Mouse (Mus musculus) bone marrow, adult 2 months (tissue): ENCODE measurements around the gene Lysmd1. TPM values are rescaled to one million over a fixed set of nuclear protein-coding genes. Genes with fewer than 3 reads are reported as not detected.

ENCODE experiments used
- H3K27ac ChIP-seq: fragments of 200-500 bp; 2 replicates; pipeline ENCODE4 v1.5.1; 2012; ENCODE audit warnings: low read depth, mild to moderate bottlenecking, control low read depth, inconsistent platforms, low read length; ENCODE audit not compliant: control insufficient read depth, poor library complexity, insufficient read depth
- H3K4me1 ChIP-seq: fragments of 200-500 bp; 2 replicates; pipeline ENCODE4 v1.6.1; 2011; ENCODE audit warnings: low read length; ENCODE audit not compliant: control insufficient read depth, insufficient read depth
- H3K4me3 ChIP-seq: fragments of 200-500 bp; replicated peaks from 2 replicates; pipeline ENCODE3; 2011; ENCODE audit warnings: mild to moderate bottlenecking, low read depth, low read length, control low read depth; ENCODE audit not compliant: control insufficient read depth
- CTCF ChIP-seq: fragments of 200-500 bp; IDR thresholded peaks from 2 replicates; pipeline ENCODE4 v1.5.1; 2011; ENCODE audit warnings: low read length, control low read depth; ENCODE audit not compliant: control insufficient read depth, insufficient read depth
- POLR2A ChIP-seq: fragments of 200-500 bp; IDR thresholded peaks from 2 replicates; pipeline ENCODE4 v1.6.1; 2011; ENCODE audit warnings: low read depth, mild to moderate bottlenecking, control low read depth, low read length, borderline replicate concordance; ENCODE audit not compliant: control insufficient read depth
- WGBS: fragments of 180-500 bp; shearing (Covaris S2); methylation state at CpG from one replicate; pipeline ENCODE4 v1.1.7; 2018; 5-methylcytosine and 5-hydroxymethylcytosine counted together
- polyA plus RNA-seq: library from polyadenylated mRNA; stranded (reverse); fragments of >200 nt; gene quantifications from 2 replicates; pipeline ENCODE4 v1.2.4, GENCODE M21; 2011; ENCODE audit warnings: low replicate concordance; ENCODE audit not compliant: missing spikeins, insufficient read depth, insufficient read length

The Lysmd1 gene
- polyA plus RNA-seq, 1 experiment: 10.9 TPM

DNA sequence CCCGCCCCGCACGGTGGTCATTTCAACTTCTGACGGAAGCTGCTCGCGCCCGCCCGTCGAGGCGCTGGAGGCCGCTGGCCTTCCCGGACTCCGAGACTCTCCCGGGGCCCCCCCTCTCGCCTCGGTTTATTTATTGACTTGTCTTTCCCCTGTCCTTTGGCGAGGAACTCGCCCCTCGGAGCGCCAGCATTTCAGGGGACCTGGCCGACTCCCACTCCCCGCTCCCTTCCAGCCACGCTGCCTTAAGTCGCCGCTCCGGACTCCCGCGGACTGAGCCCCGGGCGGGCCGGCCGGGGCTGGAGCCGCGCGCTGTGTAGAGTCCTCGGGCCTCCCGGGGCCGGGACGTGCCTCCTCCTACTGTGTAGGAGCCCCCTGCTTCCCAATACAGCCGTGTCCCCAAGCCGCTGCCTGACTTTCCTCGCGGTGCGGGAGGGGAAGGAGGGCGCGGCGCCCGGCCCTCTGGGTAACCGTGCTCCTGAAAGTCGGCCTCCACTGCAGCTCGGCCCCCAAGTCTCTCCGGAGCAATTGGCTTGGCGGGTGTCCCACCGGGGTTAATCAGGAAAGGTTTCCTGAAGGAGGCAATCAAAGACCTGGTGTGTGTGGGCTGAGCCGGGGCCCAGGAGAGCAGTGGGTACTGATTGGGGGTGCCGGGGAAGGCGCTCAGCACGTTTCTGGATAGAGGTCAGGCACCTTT, 39.5 kb downstream of the Lysmd1 start:
- WGBS: 5% methylated on average over 58 of the region's 58 CpGs
- H3K4me1 ChIP-seq: no peaks in the 10 kb centered on the region
- TF ChIP-seq POLR2A (no peak), CTCF (no peak)
- no peak overlapping the region for H3K4me3 ChIP-seq
- H3K27ac ChIP-seq: no peak overlapping the region

DNA sequence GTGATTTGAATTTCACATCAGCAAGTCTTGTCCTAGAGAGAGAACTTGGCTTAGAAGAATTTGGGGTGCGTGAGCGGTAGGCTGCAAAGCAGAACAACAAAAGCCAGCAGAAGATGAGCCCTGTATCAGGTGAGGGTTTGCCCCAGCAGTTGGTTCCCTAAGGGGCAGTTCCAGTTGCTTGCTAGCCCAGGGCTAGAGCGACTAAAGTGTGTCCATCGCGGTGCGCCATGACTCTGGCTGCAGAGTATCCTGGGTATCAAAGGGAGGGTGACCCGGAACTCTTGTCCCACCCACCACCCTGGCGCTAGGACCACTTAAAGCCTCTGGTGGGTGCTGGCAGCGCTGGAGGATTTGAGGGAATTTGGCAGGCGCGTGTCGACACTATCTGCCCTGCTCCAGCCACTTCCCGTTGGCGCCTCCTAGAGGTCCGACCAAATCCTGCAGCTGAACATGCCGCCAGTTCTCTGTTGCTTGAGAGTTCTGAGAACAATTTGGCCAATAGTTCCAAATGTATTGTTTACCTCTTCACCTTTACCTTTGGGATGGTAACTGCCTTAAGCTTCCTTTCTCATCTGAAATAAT, 40.2 kb downstream of the Lysmd1 start:
- Histone ChIP-seq H3K27ac (no peak overlapping the region), H3K4me1 (no peaks in the 10 kb centered on the region), H3K4me3 (no peak overlapping the region)
- 2% methylated on average over 16 of the region's 16 CpGs for WGBS
- TF ChIP-seq POLR2A (no peak), CTCF (peak; percentile 89)

DNA sequence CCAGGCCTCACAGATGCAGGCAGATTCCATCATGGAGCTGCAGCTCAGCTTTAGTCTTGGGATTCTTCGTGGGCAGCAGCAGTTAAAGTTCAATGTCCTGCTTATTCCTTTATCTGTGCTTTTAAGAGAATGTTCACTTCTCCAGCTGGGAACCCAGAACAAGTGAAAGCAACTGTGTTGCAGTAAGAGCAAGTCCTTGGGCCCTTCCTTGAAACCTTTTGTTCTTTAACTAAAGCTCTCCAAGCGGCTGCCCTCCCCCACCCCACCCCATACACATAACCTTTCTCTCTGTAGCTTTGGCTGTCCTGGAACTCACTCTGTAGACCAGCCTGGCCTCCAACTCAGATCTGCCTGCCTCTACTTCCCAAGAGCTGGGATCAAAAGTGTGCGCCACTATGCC, 42.6 kb downstream of the Lysmd1 start:
- H3K4me1 ChIP-seq: no peaks in the 10 kb centered on the region
- H3K4me3 ChIP-seq: no peak overlapping the region
- WGBS: 82% methylated on average over 3 of the region's 3 CpGs
- H3K27ac ChIP-seq: no peak overlapping the region
- TF ChIP-seq CTCF (no peak), POLR2A (no peak)

DNA sequence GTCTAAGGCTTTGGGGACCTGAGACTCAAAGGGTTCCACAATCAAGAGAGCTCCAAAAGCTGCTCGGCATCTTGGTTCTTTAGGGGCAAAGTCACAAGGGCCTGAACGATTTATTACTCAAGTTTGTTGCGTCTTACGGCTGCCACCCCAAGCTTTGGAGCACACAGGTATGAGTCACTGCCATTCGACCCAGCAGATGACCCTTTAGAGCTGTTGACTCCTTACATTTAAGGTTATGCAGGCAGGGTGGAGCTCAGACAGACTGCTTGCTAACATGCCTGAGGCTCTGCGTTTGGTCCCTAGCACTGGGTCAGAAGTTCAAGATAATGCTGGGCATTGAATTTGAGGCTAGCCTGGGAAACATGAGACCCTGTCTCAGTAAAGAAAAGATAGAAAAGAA, 43.7 kb downstream of the Lysmd1 start:
- TF ChIP-seq CTCF: no peak
- TF ChIP-seq POLR2A: no peak
- Histone ChIP-seq H3K4me1 (no peaks in the 10 kb centered on the region), H3K4me3 (no peak overlapping the region), H3K27ac (no peak overlapping the region)
- WGBS: 74% methylated on average over 6 of the region's 6 CpGs

DNA sequence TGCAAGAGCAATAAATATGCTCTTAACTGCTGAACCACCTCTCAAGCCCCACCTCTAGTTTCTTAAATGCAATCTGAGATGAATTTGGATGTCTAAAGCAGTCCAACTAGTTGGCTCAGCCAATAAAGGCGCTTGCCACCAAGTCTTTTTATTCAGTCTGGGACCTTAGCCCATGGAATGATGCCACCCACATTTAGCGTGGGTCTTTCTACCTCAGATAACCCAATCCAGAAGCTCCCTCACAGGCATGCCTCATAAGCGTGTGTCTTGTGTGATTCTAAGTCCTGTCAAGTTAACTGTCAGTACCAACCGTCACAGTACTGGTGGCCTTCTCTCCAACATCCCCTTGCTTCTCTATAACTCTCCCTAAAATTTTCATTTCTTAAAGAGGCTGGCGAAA, 45.1 kb downstream of the Lysmd1 start:
- WGBS: 85% methylated on average over 5 of the region's 5 CpGs
- TF ChIP-seq CTCF: no peak
- TF ChIP-seq POLR2A: no peak
- no peaks in the 10 kb centered on the region; the same call in 1 of the 2 replicates for H3K4me1 ChIP-seq
- H3K27ac ChIP-seq: no peak overlapping the region
- no peak overlapping the region for H3K4me3 ChIP-seq

DNA sequence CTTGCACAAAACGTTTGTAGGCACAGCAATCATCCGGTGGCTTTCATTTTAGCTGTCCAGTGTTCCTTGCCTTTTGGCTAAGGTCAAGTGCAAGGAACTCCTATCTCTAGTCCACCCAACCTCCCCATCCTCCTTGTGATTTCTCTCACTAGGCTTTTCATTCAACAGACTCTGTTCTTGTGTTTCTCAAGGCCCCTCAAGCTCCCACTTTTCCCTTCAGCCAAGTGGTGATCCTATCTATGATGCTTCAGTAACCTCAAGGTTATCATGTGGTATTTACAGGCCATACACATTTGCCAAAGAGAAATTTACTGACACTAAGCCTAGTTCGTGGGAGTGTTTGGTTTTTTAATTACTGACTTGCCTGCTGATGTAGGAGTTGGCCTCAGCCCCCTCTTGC, 46.0 kb downstream of the Lysmd1 start:
- no peak overlapping the region for H3K27ac ChIP-seq
- TF ChIP-seq CTCF: no peak
- no peak for TF ChIP-seq POLR2A
- H3K4me3 ChIP-seq: no peak overlapping the region
- 74% methylated on average over 3 of the region's 3 CpGs for WGBS
- no peaks in the 10 kb centered on the region; the same call in 1 of the 2 replicates for H3K4me1 ChIP-seq

DNA sequence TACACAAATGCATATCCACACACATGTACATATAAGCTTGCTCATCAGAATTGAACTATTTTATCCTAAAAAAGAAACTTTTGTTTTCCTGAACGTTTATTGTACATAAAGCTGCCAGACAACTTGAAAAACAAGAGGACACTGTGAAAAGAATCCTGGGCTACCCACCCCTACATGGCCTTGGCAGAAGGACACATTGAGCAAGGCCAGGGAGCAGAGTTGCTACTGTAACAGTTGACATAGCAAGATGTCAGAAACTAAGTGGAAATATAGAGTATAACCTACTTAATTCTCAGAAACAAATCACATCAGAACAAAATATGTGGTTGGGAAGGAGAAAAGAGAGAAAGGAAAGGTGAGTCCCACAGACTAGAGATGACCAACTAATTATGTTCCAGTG, 48.0 kb downstream of the Lysmd1 start:
- no peaks in the 10 kb centered on the region; the same call in 1 of the 2 replicates for H3K4me1 ChIP-seq
- no peak overlapping the region for H3K4me3 ChIP-seq
- 85% methylated on average over 1 of the region's 1 CpGs for WGBS
- TF ChIP-seq POLR2A (no peak), CTCF (no peak)
- H3K27ac ChIP-seq: no peak overlapping the region

DNA sequence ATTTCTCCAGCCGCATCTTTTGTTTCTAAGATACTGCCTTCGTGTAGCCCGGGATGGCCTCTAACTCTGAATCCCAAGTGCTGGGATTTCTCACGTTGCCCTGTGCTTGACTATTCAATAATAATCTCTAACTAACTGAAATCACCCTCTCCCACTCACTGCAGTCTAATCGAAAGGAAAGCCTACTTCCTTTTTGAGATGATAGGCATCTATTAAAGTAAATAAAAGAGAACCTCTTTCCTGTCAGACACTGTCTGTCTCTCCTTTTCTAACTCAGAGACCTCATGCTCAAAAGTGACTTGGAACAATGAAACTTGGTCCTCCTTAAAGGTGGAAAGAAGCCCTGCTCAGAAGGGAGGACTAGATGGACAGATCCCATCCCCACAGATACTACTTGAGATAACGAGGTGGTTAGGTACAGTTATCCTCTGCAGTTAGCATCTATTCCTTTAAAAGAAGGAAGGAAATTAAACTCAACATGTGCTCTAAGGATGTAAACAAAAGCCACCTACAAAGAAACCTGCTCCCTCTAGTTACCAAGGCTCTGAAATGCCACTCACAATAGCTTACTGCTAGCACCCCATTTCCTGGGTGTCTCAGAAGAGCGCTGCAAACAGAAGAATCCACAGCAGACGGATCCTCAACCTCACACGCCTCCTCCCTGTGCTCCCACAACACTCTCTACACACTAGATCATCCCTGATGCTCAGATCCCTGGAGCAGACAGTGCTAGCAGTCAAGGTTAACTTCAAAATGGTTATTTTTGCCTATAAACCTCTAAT, 51.1 kb downstream of the Lysmd1 start:
- no peak overlapping the region for H3K27ac ChIP-seq
- peaks cover 2% of the 10 kb centered on the region for H3K4me1 ChIP-seq
- TF ChIP-seq POLR2A (no peak), CTCF (no peak)
- no peak overlapping the region for H3K4me3 ChIP-seq
- 61% methylated on average over 9 of the region's 9 CpGs for WGBS
